Mouse (Mus musculus): Measurements from ENCODE around the gene Ankrd11.

The Ankrd11 gene

DNA sequence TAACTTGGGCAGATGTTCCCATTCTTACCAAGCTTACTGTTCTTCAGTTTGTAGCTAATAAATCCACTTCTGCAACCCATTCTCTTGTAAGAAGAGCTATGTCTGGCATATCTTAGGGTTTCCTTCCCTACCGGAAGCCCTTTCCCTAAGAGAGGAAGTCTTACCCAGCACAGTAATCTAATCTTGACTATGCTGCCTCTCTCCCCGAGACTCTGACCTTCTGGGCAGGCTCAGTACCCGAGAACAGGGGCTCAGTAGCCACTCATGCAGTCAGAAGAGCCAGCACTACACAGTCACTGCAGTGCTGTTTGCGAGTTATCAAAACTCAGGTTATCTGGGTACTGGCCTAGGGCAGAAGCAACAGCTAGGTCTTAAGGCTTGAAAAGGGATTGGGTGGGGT is 144.1 kb downstream of the Ankrd11 start:
- no peak for DNase-seq (ENCODE audit: extremely low read depth, low read depth)

GRCm38 (mm10) chr8:122897200-122897599 is 144.9 kb downstream of the Ankrd11 start:
- no peak for DNase-seq (ENCODE audit: extremely low read depth, low read depth)

- DNase-seq (ENCODE audit: extremely low read depth, low read depth): no peak
Measured at GRCm38 (mm10) chr8:122896317-122896716, 145.8 kb downstream of the Ankrd11 start.

DNA sequence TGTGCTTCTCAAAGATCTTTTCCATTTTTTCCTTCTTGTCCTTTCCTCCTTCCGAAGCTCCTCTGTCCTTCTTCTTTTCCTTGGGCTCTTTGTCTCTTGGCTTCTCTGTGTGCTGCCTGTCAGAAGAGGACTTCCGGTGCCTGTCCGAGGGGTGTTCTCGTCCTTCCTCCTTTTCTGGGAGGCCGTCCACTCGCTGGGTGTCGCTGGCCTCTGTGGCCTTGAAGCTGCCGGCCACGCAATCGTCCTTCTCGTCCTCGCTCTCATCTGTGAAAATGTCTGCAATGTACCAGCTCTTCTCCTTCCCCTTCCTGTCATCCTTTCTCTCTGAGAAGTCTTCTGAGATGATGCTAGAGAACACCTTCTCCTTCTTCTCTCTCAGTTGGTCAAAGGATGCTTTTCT is 148.6 kb downstream of the Ankrd11 start:
- DNase-seq (ENCODE audit: extremely low read depth, low read depth): no peak

DNA sequence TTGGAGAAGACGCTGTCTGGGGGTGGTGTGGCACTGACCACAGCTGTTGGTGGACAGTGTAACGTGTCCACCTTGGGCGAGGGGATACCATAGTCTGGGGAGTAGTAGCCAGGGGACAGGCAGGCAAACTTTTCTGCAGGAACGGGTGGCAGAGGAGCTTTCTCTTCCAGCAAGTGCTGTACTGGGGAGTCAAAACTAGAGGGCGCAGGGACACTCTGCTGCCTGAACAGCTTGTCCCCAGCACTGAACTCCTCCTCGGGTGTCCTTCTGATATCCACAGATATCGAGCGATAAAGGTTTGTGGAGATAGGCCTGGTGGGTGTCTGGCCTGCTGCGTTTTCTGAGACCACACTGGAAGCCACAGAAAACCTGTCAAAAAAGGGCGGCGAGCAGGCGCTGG is 150.6 kb downstream of the Ankrd11 start:
- DNase-seq (ENCODE audit: extremely low read depth, low read depth): no peak

- no peak for DNase-seq (ENCODE audit: extremely low read depth, low read depth)
Measured at GRCm38 (mm10) chr8:122883671-122884070, 158.4 kb downstream of the Ankrd11 start.

DNA sequence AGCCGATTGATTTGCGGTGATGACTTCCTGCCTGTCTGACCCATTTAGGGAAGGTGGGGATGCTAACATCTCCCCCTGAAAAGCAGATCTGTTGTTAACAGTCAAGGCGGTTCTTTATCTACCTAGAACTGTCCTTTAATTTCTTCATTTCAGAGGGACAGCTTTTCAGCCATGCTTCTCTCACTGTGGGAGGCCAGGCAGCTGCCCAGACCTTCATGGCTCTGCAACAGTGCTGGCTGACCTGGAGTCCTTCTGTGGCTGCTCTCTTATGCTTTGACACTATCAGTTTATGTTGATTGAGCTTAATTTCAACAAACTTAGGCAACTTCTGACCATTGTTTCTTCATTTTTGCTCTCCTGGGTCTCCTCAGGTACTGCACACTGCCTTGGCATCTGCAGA is 161.8 kb downstream of the Ankrd11 start:
- no peak for DNase-seq (ENCODE audit: extremely low read depth, low read depth)

GRCm38 (mm10) chr8:122878231-122878630 is 163.8 kb downstream of the Ankrd11 start:
- DNase-seq (ENCODE audit: extremely low read depth, low read depth): no peak

GRCm38 (mm10) chr8:122875186-122875585 is 166.9 kb downstream of the Ankrd11 start:
- DNase-seq (ENCODE audit: extremely low read depth, low read depth): no peak

GRCm38 (mm10) chr8:122873171-122873570 is 168.9 kb downstream of the Ankrd11 start:
- no peak for DNase-seq (ENCODE audit: extremely low read depth, low read depth)

GRCm38 (mm10) chr8:122871663-122872062 is 170.4 kb downstream of the Ankrd11 start:
- peak; percentile 54 for DNase-seq (ENCODE audit: extremely low read depth, low read depth)

- peak; percentile 67 for DNase-seq (ENCODE audit: extremely low read depth, low read depth)
Measured at GRCm38 (mm10) chr8:122870377-122870863, 171.7 kb downstream of the Ankrd11 start.

DNA sequence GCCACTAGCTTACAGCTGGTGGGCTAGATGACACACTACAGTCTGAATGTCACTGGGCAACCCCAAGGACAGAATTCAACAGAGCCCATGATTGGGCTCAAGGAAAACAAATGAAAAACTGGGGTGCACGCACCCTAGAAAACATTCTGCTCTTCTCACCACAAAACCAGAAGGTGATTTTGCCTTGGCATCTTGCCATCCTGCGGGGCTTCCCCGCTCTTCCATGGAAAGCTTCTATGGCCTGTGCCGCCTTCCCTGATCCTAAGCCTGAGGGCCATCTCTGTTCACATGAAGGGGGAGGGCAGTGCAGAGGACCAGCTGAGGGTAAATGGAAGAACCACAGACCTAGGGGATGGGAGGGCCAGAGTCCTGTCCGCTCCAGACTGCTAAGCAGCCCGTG is 174.1 kb downstream of the Ankrd11 start:
- DNase-seq (ENCODE audit: extremely low read depth, low read depth): no peak

- no peak for DNase-seq (ENCODE audit: extremely low read depth, low read depth)
Measured at GRCm38 (mm10) chr8:122866231-122866630, 175.8 kb downstream of the Ankrd11 start.

GRCm38 (mm10) chr8:122865441-122865840 is 176.6 kb downstream of the Ankrd11 start:
- no peak for DNase-seq (ENCODE audit: extremely low read depth, low read depth)

DNA sequence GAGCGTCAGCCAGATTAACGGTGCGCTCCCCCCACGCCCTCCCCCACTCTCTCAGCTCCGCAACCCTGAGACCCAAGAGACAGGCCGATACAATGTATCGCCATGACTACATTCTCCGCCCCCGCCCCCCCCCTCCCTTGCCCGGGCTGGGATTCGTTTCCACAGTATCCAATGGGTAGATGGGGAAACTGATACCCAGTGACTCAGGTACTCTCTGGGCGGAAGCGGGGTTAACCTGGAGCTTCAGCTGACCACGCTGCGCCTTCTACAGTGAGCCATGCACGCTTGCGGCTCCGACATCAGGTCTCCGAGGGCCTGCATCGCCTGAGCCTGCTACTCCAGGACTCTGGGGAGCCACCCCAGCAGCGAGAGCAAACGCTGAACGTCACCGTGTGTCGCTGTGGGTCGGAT is 177.4 kb downstream of the Ankrd11 start:
- DNase-seq (ENCODE audit: extremely low read depth, low read depth): no peak

DNA sequence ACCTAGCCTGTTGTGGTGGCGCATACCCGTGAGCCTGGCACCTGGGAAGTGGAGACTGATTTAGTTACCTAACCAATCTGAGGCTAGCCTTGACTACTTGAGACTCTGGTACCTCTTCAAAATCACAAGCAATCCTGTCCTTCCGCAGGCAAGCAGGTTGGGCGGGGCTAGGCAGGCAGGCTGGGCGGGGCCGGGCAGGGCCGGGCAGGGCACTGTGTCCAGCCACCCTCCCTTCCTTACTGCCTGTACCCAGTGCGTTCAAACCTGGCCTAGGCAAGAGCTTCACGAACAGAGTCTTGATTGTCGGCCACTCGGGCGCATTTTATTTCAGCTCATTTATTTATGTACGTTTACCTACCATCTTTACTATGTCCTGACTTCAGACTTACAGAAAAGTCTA is 182.2 kb downstream of the Ankrd11 start:
- DNase-seq (ENCODE audit: extremely low read depth, low read depth): no peak

DNA sequence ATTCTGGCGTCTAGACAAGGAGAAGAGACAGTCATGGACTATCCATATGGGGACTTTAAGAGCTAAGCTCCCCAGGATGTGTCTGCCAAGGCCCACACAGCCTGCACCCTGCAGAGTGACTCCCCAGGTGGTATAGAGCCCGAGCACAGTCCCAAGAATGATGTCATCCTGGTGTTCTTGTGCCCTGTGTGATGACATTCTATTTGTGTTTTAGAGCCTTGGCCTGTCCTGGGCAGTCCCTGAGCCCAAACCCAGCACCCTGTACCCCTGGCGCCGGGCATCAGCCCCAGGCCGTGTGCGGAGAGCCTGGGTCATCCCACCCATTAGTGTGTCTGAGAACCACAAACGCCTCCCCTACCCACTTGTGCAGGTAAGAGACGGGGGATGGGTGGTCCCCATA is 185.8 kb downstream of the Ankrd11 start:
- no peak for DNase-seq (ENCODE audit: extremely low read depth, low read depth)

DNA sequence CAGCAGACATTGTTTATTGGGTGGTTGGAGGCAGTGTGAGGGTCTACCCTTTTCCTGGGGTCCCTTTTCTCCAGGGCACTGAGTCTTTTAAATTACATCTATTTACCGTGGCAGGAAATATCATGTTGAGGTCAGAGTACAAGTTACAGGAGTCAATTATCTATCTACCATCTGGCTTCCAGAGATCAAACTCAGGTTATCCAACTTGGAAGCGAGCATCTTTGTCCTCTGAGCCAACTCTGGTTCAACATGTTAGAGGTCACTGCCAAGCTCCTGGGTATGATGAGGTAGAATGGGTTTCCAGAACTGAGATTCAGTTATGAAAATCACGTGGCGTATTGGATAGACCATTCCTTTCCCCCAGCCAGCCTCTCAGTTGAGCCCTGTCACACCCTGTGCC is 187.0 kb downstream of the Ankrd11 start:
- no peak for DNase-seq (ENCODE audit: extremely low read depth, low read depth)

- no peak for DNase-seq (ENCODE audit: extremely low read depth, low read depth)
Measured at GRCm38 (mm10) chr8:122854388-122854787, 187.7 kb downstream of the Ankrd11 start.

GRCm38 (mm10) chr8:122853340-122853771 is 188.7 kb downstream of the Ankrd11 start:
- DNase-seq (ENCODE audit: extremely low read depth, low read depth): no peak

GRCm38 (mm10) chr8:122852546-122852905 is 189.6 kb downstream of the Ankrd11 start:
- no peak for DNase-seq (ENCODE audit: extremely low read depth, low read depth)

DNA sequence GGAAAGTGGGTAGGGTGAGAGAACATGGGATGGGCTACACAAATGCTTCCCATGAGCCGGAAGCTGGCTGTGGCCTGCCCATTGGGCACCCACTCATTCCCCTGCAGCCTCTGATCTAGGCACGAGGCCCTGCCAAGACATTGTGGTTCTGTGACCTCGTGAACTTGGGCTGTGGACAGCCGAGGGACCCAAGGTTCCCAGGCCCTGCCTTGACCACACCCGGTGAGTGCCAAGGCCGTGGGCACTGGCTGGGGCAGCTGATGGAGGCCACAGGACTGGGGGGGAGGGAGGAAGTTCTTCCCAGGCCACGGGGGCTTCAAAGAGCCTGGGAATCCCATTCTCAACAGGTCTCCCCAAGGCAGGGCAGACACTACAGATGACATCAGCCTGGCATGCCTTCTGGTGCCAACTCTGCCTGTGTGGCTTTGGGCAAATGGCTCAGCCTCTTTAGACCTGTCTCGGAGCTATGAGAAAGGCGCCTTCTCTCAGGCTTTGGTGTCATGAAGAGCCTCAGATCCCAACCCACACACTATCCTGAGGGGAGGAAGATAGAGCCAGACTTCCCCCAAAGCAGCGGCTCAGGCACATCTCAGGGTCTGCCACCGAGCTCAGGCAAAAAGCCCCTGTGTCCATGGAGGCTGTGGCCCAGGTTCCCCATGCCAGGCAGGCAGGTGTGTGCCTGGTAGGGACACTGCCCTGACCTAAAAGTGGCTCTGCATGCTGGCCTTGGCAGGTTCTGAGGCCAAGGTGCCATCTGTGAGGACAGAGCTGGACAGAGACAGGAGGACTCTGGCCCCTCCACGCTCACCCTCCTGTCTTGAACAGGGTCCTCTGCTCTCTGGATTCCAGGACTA is 190.2 kb downstream of the Ankrd11 start:
- DNase-seq (ENCODE audit: extremely low read depth, low read depth): no peak
